Mouse (Mus musculus): ENCODE data around the gene Ppfia4.

Ppfia4 gene

DNA sequence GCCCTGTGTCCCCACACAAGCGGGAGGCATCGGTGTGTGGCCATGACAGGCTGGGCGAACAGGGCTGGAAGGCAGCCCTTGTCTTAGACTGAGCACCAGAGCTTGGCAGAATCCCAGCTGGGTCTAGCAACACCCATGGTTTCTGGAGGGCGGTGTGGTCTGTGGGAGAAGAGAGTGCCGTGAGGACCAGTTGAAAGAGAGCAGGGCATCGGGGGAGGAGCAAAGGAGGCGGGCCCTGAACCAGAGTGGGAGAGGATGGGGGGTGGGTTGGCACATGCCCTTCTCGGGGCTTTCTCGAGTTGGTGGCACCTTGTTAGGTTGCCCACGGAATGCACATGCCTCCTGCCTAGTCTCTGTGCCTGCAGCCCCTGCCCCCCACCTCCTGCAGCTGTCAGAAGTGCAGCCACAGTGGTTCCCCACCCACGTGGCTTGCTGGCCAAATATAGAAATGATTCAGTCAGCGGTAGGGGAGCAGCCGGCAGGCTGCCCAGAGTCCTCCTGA lies at the start of gene Ppfia4:
TSS of gene Ppfia4 (minus strand) at position 159 of the 502 bp plus-strand sequence.
- DNase-seq = no peak

DNA sequence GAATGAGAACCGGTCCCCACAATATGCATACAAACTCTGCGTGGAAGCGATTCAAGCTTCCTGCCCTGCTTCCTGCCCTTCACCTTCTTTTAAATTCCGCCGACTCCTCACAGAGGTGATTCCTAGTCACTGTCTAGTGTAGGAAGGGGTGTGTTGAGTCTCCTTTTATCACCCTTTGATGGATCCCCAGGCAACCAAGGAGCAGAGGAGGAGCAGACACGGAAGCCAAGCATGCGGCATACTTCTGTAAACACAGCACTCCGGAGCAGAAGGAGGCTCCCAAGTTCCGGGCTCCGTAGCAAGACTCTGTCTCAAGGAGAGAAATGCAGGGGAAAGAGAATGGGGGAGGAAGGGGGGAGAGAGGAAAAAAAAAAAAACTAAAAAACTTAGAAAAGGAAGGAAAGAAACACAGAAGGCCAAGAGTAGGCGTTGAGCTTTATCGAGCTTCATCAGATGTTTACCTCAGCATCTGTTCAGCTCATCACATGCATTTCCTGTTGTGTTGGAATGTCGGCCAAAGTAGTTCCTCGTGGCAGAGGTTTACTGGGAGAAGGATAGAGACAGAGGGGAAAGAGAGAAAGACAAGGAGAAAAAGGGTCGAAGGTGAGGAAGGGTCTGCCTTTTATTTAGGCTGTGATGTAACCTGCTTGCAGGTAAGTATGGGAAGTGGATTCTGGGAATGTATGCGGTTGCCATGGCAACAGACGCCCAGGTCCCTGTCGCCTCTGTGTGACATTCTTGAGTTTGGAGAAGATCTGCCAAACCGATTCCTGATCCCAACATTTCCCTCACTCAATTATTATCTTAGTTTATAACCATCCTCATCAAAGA lies 49.3 kb upstream of the Ppfia4 start:
- peak; percentile 29 for DNase-seq

DNA sequence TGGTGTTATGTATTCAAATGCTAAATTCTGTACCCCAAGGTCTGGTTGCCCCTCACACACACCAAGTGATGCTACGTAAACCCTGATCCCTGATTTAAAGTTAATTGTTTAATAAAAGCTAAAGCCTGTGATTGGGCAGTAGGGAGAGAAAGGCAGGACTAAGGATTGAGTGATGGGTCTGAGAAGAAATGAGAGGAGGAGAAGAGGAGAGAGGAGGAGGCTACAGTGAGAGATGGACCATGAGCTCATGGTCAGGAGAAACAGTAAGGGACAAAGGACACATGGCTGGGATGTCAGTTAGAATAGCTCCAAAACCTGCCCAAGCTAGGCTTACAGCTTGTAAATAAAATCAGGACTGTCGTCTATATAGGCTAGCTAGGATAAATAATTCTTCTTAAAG lies 48.3 kb upstream of the Ppfia4 start:
- no peak for DNase-seq

DNA sequence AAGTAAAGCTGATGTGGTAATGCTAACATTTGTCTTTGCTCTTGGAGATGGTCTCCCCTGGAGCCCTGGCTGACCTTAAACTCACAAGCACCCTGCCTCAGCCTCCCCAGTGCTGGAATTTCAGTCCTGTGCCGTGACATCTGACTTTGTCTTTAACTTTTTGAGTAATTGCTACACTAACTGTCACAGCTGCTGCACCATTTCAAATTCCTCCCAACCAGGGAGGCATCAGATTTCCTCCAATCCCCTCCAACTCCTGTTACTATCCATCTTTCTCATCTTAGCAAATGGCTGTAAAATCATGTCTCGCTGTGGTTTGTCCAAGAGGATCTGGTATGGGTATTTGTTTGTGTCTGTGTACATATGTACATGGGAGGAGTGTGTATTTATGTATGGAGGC lies 41.4 kb upstream of the Ppfia4 start:
- no peak for DNase-seq

DNA sequence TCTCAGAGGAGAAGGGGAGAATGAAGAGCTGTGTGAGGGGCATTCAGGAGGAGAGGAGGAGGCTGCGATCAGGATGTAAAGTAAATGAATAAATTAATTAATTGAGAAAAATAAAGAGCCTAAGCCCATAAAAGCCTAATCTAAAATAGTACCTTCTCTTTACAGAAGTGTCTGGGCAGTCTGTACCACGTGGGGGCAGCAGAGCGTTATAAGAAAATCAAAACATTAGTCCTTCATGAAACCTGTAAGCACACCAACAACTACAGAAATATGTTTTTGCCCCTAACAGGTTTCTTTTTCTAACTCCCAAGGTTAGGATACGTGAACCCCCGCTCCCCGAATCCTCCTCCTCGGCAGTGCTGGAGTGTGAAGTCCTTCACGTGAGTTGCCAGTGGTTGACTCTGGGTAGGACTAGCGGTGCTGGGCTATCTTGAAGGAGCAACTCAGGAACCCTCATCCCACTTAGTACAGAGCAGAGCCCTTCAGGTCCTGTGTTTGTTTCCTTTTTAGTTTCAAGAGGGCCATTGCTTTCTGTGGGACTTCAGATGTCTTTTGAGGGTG lies 36.1 kb upstream of the Ppfia4 start:
- DNase-seq = peak; percentile 64

- DNase-seq = no peak
Measured at GRCm38 (mm10) chr1:134365491-134365890, 32.8 kb upstream of the Ppfia4 start.

- no peak for DNase-seq
Measured at GRCm38 (mm10) chr1:134363194-134363593, 30.5 kb upstream of the Ppfia4 start.

DNA sequence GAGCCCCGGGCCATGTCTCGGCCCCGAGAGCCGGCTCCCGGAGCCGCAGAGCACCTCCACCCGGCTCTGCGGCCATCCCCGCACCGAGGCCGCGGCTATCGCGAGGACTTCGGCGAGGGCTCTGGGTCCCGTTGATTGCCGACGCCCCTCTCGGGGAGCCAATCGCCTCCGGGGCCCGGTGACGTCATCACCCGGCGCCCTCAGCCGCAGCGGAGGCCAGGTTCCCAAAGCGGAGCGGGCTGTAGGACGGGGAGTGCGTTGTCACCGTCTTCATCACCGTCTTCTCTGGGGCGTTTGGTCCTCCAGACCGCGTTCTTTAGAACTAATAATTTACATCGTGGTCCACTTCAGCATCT lies 29.1 kb upstream of the Ppfia4 start, which contains the start of gene Tmem183a:
TSS of gene Tmem183a (minus strand) at position 123 of the 356 bp plus-strand sequence.
- peak; percentile 97 for DNase-seq

DNA sequence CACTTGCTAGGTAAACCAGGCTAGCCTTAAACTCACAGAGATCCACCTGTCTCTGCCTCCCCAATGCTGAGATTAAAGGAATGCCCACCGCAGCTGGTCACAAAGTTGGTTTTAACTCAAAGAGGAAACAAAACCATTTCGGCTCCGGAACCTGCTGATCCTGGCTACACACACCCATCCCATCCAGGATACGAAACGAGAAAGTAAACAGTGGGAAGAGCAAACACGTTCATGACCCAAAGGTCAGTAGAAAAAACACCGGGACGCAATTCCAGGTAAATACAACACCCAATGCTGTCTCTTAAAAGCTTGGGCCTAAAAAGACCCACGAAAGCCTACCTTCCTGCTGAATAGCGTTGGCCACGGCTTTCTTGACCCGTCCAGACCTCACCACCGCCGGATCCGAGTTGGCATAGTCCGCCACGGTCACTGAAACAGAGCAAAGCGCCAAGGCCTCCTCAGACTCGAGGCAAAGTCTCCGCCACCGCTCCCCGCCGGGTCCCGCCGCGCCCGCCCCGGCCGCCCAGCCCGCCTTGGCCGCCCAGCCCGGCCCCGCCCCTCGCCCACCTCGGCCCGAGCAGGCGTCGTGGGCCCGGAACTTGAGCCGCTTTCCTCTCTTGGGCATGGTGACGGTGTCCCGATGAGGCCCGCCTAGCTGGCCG lies 28.6 kb upstream of the Ppfia4 start:
- DNase-seq = no peak

DNA sequence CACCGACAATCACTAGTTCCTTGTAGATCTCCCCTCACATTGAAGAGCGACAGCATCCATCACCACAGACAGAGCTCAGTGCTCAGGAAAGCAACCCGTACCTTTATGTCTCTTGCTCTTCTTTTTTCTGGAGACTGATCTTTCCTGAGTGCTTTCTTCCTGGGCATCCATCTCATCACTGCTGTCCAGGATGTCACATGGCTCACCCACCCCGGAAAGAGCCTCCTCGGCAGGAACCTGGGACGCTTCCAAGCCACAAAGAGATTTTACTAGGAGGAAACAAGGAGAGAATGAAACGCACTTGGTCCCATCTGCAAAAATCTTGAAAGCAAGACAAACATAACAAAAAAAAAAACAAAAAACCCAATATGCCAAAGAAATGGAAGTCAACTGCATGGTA lies 27.9 kb upstream of the Ppfia4 start:
- DNase-seq = no peak

GRCm38 (mm10) chr1:134357461-134357860 lies 24.7 kb upstream of the Ppfia4 start:
- no peak for DNase-seq

DNA sequence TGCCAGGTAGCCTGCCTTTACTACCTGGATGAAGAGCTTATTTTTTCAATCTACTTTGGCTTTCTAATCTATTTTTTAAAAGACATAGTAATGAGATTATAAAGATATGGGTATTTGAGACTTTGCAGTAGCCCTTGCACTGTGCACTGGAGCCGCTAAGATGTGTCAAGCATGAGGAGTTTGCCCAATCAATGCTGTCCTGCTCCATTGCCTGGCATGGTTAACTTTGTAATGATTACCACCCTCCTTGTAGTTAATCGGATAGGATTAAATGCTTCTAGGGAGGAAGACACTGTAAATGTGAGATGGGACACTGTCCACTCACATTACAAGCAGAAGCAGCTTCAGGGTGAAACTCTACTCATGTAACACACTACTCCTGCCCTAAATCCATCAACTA lies 20.6 kb upstream of the Ppfia4 start:
- no peak for DNase-seq

GRCm38 (mm10) chr1:134347791-134348190 lies 15.1 kb upstream of the Ppfia4 start:
- DNase-seq = no peak

- no peak for DNase-seq
Measured at GRCm38 (mm10) chr1:134345075-134345474, 12.3 kb upstream of the Ppfia4 start.

DNA sequence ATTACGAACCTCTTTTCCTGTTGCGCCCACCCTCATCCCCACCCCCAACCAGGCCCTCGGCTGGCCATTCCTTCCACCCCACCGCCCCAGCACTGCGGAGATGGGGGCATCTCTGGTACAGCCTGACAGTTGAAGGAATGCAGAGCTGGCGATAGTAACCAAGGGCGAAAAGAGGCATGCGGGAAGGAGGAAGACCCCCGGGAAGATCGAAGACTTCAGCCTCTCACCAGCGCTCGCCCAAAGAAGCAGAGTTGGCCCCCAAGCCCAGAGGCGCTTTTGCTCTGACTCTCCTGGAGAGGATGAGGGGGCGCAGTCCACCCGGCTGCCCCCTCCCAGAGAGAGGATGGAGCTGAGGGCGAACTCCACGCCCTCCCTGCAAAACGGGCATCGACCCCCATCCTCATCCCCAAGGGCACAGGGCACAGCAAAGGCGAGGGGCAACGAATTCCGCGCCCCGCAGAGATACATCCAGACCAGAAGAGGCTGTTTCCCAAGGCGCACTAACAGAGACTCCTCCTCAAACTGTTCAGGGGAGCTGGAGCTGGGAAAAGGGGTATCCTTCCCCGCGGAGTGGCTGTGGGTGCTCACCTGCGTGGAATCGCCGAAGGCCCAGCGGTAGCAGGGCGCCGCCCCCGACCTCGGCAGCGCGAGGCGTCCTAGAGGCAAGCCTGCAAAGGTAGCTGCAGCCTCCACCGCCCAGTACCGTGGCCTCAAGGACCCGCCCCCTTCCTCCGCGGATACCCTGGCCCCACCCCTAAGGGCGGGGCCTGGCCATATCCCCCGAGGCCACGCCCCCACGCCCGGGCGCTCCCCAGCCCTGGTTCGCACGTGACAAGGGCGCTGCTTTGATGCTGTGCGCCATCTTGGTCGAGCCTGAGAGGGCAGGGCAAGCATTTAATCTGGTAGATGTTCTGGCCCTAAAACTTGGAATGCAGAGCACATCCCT lies 11.6 kb upstream of the Ppfia4 start:
- DNase-seq = peak; percentile 98

- DNase-seq = no peak
Measured at GRCm38 (mm10) chr1:134343567-134343966, 10.8 kb upstream of the Ppfia4 start.

DNA sequence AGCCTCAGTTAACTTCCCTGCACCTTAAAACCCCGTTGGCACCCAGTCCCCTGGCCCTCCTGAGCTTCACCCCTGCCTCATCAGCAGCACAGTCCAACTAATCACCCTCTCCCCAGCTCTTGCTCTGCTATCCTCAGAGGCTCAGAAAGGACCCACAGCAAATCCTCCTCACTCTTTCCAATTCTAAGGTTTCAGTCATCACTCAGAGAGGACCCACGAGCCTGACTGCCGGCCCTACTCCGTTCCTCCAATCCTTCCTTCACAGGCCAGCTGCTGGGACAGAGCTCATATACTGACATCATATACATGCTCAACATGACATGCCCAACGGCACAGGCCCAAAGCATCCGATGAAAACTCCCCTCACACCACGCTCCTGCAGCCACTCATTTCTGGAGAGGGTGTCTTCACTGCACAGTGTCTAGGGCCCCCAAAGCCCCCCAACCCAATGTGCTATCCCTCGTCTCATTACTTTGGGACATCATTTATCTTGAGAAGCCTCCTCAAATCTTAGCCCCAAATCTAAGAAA lies 10.1 kb upstream of the Ppfia4 start:
- no peak for DNase-seq

GRCm38 (mm10) chr1:134342278-134342664 lies 9.5 kb upstream of the Ppfia4 start:
- no peak for DNase-seq

GRCm38 (mm10) chr1:134341641-134342277 lies 9.0 kb upstream of the Ppfia4 start:
- DNase-seq = no peak

DNA sequence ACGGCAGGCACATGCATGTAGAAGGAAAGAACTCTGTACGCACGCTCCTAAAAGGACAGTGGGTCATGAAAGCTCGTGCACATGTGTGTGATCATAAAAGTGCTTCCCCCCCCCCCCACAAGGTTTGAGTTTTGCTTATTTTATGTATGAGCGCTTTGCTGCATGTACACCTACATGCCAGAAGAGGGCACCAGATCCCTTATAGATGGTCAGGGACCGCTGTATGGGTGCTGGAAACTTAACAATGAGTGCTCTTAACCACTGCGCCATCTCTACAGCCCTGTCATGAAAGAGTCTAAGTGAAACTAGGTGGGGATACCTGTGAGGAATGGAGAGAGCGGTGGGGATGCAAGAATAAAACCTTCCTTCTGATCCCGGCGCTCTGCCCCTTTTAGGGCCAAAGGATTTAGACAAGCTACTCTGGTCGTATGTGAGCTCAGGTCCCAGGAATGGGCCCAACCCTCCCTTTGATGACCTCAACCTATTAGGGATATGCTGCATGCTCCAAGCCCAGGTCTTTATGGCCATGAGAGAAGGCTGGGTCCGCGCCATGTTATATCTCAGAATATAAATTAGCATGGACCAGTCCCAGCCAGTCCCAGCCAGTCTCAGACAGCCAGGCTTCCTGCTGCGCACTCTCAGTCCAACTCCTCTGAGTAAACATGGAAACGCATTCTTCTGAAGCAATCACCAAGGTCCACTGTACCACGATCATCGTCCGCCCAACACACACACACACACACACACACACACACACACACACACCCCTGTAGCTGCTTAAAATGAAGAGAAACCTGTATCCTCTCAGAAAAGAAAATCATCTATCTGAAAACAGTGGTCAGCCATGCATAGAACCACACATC lies 7.3 kb upstream of the Ppfia4 start:
- DNase-seq = no peak

DNA sequence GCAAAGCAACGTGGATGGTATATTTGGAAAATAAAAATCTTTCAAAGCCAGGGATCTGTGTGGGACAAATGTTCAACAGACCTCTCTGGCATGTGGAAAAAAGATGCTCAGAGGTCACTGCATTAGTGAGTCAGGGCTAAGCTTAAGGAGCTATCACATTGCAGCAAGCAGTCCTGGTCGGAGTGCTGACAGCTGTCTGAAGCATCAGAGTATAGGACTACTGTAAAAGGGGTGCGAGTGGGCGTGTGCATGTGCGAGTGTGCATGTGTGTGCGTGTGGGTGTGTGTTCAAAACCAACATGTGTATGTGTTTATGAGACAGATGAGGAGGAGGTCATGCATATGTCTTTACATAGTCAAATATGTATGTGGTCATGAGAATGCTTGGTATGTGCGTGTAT lies 6.4 kb upstream of the Ppfia4 start:
- no peak for DNase-seq

Data from embryo, embryonic 11 days (tissue).